Mouse (Mus musculus) hindlimb bud, embryonic 11.5 days (tissue): ENCODE data around the gene Pcnx2.

Experiments
- DNase-seq: peaks from one replicate; pipeline ENCODE4 v3.0.0-alpha.2; 2012; ENCODE audit warnings: low read depth, low spot score; ENCODE audit errors: extremely low spot score

The Pcnx2 gene

DNA sequence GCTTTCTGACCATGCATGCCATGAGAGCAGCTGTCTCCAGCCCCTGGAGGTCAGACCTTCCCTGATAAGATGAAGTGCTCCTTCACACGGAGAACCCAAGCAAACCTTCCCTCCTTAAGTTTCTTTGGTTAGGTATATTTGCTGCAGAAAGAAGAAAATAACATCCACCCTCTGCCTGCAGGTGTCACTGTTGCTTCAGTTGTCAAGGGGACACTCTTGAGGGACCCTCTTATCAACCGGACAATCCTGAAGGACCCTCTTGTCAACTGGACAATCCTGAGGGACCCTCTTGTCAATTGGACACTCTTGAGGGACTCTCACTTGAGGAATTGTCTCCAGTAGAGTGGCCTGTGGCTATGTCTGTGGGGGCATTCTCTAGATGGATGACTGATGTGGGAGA, 73.4 kb downstream of the Pcnx2 start:
- DNase-seq = no peak

- no peak for DNase-seq
Measured at GRCm38 (mm10) chr8:125823719-125824118, 74.4 kb downstream of the Pcnx2 start.

DNA sequence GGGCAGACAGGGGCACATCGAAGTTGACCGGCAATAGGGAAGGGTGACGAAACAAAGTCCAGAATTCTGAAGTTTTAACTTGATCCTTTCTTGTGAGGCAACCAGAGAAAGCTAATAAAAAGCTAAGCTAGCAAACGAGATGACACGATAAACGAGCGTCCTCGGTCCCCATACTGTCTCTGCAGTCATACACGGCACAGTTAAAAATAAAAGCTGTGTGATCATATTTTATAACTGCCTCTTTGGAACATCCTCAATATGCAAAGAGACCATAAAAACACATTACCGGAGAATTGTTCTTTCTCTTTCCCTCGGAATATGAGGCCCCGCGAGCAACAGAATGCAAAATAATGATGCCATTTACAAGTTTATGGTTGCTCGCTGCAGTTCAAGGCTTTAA, 76.1 kb downstream of the Pcnx2 start:
- no peak for DNase-seq

DNA sequence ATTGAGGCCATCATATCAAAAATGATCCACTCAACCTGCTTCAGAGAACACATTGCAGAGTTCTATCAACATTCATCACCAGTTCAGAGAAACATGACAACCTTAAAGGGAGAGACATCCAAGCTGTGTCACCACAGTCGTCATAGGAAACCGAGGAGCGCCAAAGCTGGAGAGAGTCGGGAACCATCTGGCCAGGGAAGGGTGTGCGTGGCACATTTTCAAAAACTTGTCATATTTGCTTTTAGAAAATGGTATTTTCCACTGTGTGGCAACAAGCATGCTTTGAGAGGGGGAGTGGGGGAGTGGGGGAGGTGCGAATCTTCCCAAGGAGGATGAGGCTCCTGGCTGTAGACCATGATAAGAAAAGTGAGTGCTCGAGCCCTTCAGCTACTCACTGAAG, 78.3 kb downstream of the Pcnx2 start:
- no peak for DNase-seq

DNA sequence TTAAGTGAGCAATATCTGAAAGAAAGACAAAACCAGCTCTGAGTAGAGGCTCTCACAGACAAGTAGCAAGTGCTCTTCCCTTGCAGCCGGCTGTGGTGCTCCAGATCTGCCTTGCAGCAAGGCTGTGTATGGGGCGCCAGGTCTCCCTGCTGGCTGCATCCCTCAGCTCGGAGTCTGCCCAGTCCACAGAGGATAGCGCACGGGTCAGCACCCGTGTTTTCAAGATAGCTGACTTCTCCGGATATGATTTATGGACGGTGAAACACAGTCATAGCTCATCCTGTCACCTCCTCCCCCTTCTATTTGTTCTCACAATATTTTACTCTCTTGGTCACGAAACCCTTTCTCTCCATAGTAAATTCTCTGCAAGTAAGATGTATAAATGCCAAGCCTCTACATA, 79.3 kb downstream of the Pcnx2 start:
- no peak for DNase-seq

DNA sequence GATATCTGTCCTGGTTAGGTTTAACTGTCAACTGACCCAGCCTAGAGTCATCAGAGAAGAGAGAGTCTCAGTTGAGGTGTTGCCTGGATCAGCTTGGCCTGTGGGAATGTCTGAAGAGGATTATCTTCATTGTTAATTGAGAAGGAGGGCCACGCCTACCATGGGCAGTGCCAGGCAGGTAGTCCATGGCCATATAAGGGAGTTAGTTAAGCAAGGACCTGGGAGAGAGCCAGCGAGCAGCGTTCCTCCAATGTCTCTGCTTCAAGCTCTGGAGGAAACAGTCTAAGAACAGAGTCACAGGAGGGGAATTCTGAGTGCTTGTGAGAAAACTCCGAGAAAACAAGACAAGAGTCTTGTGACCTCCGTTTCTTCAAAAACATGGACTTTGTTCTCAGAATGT, 81.4 kb downstream of the Pcnx2 start:
- no peak for DNase-seq

- DNase-seq = no peak
Measured at GRCm38 (mm10) chr8:125808826-125809225, 89.3 kb downstream of the Pcnx2 start.

DNA sequence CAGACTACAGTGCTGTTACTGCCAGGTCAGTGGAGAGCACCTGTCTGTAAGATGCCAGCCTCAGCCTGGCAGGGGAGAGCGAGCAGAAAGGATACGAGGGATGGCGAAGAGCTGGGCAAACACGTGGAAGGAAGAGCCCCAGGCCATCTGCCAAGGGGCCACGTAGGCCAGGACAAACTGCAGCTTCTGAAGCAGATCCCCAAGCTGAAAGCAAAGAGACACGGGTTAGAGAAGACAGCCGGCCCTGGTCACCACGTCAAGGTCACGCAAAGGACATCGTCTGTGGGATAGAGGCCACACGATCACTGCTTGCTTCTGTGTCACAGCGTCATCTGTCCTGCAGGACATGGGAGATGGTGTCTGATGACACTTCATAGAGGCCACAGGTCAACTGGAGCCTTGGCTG, 90.2 kb downstream of the Pcnx2 start:
- DNase-seq = no peak

- no peak for DNase-seq
Measured at GRCm38 (mm10) chr8:125806459-125806858, 91.7 kb downstream of the Pcnx2 start.

GRCm38 (mm10) chr8:125796970-125797369, 101.1 kb downstream of the Pcnx2 start:
- no peak for DNase-seq

- no peak for DNase-seq
Measured at GRCm38 (mm10) chr8:125795341-125795740, 102.8 kb downstream of the Pcnx2 start.

DNA sequence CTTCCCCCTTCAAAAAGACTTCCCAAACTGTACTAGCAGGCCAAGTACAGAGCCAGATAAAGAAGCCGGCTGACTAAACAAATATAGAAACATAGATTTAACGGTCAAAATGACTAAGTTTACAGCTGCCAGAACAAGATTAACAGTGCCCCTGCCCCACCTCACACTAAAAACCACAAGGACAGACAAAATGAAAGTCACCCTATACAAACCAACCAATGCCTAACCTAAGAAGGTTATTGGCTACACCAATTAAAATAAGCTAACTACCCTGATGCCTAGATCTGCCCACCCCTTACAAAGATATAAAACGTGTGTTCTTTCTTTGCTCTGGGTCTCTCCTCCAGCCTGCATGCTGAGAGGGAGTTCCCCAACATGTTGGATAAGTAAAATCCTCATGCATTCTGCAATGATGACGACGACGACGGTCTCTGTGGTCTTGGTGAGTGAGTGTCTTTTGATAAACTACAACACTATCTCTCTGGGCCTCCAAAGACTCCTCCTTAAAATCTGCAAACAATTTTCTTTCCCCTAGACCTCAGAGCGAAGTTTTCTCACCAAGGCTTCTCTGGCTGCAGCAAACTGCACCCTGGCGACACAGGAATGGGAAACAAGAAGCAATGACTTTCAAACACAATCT, 105.2 kb downstream of the Pcnx2 start:
- DNase-seq = no peak

GRCm38 (mm10) chr8:125786886-125787285, 111.2 kb downstream of the Pcnx2 start:
- DNase-seq = no peak

- no peak for DNase-seq
Measured at GRCm38 (mm10) chr8:125782161-125782560, 116.0 kb downstream of the Pcnx2 start.

DNA sequence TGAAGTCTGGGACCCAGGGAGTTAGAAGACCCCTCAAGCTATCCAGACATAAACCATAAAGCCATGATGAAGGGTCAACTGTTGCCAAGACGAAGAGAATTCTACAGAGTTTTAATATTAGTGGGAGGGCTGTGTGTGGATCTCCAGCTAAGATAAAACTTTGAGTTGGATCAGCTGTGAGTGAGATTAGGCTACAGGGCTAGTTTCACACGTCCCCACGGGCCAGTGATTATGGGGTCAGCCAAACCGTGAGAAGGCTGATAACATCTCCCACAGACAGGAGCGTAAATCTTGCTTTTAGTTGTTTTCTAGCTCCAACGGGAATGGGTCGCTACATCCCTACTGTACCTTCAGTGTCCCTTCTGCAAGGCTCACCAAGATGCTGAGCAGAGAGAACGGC, 118.5 kb downstream of the Pcnx2 start:
- no peak for DNase-seq

GRCm38 (mm10) chr8:125778919-125779318, 119.2 kb downstream of the Pcnx2 start:
- peak; percentile 6 for DNase-seq

- DNase-seq = no peak
Measured at GRCm38 (mm10) chr8:125777478-125778164, 120.5 kb downstream of the Pcnx2 start.

- DNase-seq = no peak
Measured at GRCm38 (mm10) chr8:125776800-125777199, 121.3 kb downstream of the Pcnx2 start.

- DNase-seq = no peak
Measured at GRCm38 (mm10) chr8:125776314-125776713, 121.8 kb downstream of the Pcnx2 start.

GRCm38 (mm10) chr8:125775031-125775430, 123.1 kb downstream of the Pcnx2 start:
- no peak for DNase-seq

DNA sequence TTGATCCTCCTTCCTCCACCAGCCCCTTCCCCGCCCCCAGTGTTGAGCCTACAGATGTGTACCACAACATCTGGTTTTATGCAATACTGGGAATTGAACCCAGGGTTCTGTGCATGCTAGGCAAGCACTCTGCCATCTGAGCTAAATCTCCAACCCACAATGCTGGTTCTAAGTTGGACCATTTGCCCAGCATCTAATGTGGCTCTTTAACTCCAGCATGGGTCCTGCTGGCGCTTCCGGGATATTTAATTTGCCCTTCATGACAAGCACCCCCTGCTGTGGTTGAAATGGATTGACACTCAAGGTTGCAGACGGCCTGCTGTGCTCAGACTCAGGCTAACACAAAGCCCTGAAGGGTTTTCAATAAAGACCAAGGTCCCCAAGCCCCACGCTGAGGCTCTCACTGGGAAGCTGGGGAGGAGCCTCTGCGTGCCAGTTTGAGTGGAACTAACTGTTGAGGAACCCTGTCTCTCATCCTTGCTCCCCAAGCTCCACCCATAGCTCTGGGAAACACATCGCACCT, 124.8 kb downstream of the Pcnx2 start:
- no peak for DNase-seq

DNA sequence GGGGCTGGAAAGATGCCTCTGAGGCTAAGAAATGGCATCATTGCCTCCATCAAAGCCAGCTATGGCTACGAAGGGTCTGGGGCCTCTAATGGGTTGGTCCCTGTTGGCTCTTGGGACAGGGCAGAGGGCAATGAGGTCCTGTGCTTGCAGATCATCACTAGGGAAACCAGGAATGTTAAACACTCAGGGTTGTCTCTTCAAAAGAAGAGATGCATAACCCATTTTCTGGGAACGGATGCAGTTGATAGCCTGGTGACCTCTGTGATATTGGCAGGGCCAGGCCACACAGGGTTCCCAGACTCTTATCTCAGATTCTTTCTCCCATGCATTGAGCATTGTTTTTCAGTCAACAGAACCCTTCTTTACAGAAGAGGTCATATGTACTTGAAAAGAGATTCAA, 125.8 kb downstream of the Pcnx2 start:
- DNase-seq = no peak

DNA sequence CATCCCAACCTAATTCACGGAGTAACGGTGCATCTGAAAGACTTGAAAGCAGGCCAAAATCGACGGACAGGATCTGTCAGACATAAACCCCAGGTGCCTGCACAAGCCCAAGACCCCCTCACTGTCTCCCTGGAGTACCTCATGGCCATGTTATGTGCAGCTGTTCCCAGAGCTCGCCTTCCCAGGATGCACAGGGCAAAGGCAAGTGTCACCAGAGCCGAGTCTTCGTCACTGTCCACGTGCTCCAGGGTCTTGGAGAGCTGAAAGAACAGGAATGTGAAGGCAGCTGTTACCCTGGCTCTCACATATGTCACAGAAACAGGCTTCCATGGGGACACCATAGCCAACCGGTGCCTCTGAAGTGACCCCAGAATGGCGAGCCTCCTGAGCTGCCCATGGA, 130.0 kb downstream of the Pcnx2 start:
- DNase-seq = no peak
